Mouse (Mus musculus): Measurements from ENCODE around the gene Isca1. TPM values are rescaled to one million over a fixed set of nuclear protein-coding genes. Genes with fewer than 3 reads are reported as not detected.

The Isca1 gene
- total and polyA plus RNA-seq, 2 experiments from 2014 or later, result 92.8 to 167 TPM

- Histone ChIP-seq H3K4me3 (ENCODE audit: low read length) (no peak overlapping the region), H3K9me3 (ENCODE audit: low read length) (no peaks in the 10 kb centered on the region), H3K9ac (replicated peaks; ENCODE audit: low read length) (no peak overlapping the region), H3K36me3 (ENCODE audit: insufficient read depth, low read length) (peaks cover 26% of the 10 kb centered on the region), H3K4me2 (ENCODE audit: low read depth, low read length) (no peak overlapping the region), H3K27ac (no peak overlapping the region), H3K27me3 (ENCODE audit: insufficient read depth, low read length) (no peaks in the 10 kb centered on the region), H3K4me1 (ENCODE audit: insufficient read depth, low read length) (0 out of 2 replicates have a peak, but pooled peaks cover 5% of the 10 kb centered on the region)
- 95% methylated on average over 7 of the region's 7 CpGs for WGBS
- ATAC-seq (no peak), DNase-seq (ENCODE audit: low spot score) (no peak)
- TF ChIP-seq CTCF (IDR thresholded peaks at IDR 0.05; ENCODE audit: low read depth), result no peak
These were observed 6.8 kb downstream of the Isca1 start for GRCm38 (mm10) chr13:59762791-59763190.

DNA sequence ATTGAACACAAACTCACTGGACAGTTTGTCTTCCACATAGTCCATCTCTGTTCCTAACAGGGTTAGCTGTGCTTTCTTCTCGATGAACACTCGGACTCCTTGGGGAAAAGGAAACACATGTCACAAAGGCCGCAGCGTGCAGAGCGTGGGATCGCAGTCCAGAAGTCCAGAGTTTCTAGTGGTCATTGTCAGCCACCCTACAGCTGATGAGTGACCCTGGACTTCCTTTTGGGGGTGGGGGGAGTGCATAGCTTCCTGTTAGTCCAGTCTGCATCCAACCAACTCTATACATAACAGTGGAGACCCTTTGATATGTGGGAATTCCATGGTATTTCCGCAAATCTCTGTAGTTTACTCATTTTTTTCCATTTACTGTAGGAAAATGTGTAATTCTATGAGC, 12.7 kb downstream of the Isca1 start:
- no peak for TF ChIP-seq CTCF (IDR thresholded peaks at IDR 0.05; ENCODE audit: low read depth)

GRCm38 (mm10) chr13:59750310-59750709, 19.3 kb downstream of the Isca1 start:
- Histone ChIP-seq H3K4me1 (ENCODE audit: insufficient read depth, low read length) (no peaks in the 10 kb centered on the region), H3K36me3 (ENCODE audit: insufficient read depth, low read length) (peaks cover 10% of the 10 kb centered on the region; the same call in 1 of the 2 replicates), H3K9me3 (ENCODE audit: low read length) (no peaks in the 10 kb centered on the region), H3K9ac (replicated peaks; ENCODE audit: low read length) (no peak overlapping the region), H3K27me3 (ENCODE audit: insufficient read depth, low read length) (no peaks in the 10 kb centered on the region), H3K27ac (no peak overlapping the region), H3K4me3 (ENCODE audit: low read length) (no peak overlapping the region), H3K4me2 (ENCODE audit: low read depth, low read length) (no peak overlapping the region)
- DNase-seq (ENCODE audit: low spot score) (no peak), ATAC-seq (no peak)
- 87% methylated on average over 12 of the region's 12 CpGs for WGBS
- TF ChIP-seq CTCF (IDR thresholded peaks at IDR 0.05; ENCODE audit: low read depth), result no peak

More for the DNA sequence above, 12.7 kb downstream of the Isca1 start:
- no peak overlapping the region for H3K9ac ChIP-seq (replicated peaks; ENCODE audit: low read length)
- H3K4me3 ChIP-seq (ENCODE audit: low read length), result no peak overlapping the region
- no peaks in the 10 kb centered on the region for H3K4me1 ChIP-seq (ENCODE audit: insufficient read depth, low read length)
- no peak overlapping the region for H3K27ac ChIP-seq
- no peaks in the 10 kb centered on the region for H3K27me3 ChIP-seq (ENCODE audit: insufficient read depth, low read length)
- H3K9me3 ChIP-seq (ENCODE audit: low read length), result no peaks in the 10 kb centered on the region
- WGBS, result 93% methylated on average over 7 of the region's 7 CpGs
- no peak overlapping the region for H3K4me2 ChIP-seq (ENCODE audit: low read depth, low read length)
- DNase-seq (ENCODE audit: low spot score) (no peak), ATAC-seq (no peak)
- peaks cover 34% of the 10 kb centered on the region for H3K36me3 ChIP-seq (ENCODE audit: insufficient read depth, low read length)

DNA sequence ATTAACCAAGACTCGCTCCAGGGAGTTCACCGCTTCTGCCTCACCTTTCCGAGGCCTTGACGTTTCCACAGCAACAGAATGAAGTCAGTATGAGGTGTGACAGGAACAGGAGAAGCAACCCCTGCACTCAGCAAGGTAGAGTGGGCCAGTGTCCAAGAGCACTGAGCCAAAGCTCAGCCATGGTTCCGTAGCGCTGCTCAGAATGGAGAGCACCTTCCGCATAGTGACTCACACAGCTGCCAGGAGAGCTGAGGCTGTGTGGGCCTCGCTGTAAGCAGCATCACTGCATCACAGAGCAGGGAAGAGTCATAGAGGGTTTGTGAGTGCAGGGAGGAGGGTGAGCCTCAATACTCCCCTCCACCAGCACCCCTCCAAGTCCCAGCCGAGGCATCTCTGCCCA, 22.9 kb downstream of the Isca1 start, which contains the start of gene 1700014D04Rik:
1700014D04Rik (minus strand) TSS at position 42 of the 400 bp plus-strand sequence.
- H3K4me3 ChIP-seq (ENCODE audit: low read length), result no peak within 1 kb of the TSS
- DNase-seq (ENCODE audit: low spot score), result no peak
- H3K27ac ChIP-seq, result no peak within 1 kb of the TSS
- H3K4me2 ChIP-seq (ENCODE audit: low read depth, low read length), result no peak within 1 kb of the TSS
- H3K36me3 ChIP-seq (ENCODE audit: insufficient read depth, low read length), result no peaks in the 10 kb centered on the region
- no peaks in the 10 kb centered on the region for H3K9me3 ChIP-seq (ENCODE audit: low read length)
- H3K9ac ChIP-seq (replicated peaks; ENCODE audit: low read length), result no peak within 1 kb of the TSS
- WGBS, result 75% methylated on average over 9 of the region's 9 CpGs
- no peaks in the 10 kb centered on the region for H3K4me1 ChIP-seq (ENCODE audit: insufficient read depth, low read length)
- no peaks in the 10 kb centered on the region for H3K27me3 ChIP-seq (ENCODE audit: insufficient read depth, low read length)
- TF ChIP-seq CTCF (IDR thresholded peaks at IDR 0.05; ENCODE audit: low read depth), result no peak
- ATAC-seq, result peak; percentile 67

DNA sequence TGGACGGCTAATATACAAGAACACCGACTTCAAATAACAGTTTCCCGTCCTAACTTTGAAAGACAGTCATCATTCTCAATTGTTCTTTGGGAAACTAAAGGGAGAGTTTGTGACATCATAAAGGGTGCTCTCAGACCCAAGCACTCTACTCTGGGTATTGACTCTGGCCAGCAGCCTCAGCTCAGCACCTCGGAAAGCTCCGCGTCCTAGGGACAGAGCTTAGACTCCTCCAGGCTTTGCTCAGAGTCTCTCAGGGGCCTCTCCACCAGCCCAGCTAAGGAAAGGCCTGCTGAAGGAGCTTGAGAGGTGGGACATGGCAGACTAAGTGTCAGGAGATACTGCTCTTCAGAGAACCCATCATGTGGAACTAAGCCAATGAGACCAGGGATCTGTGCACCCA, 23.4 kb downstream of the Isca1 start:
- Histone ChIP-seq H3K4me3 (ENCODE audit: low read length) (no peak overlapping the region), H3K9ac (replicated peaks; ENCODE audit: low read length) (no peak overlapping the region), H3K27ac (no peak overlapping the region), H3K4me1 (ENCODE audit: insufficient read depth, low read length) (no peaks in the 10 kb centered on the region), H3K9me3 (ENCODE audit: low read length) (no peaks in the 10 kb centered on the region), H3K4me2 (ENCODE audit: low read depth, low read length) (no peak overlapping the region), H3K36me3 (ENCODE audit: insufficient read depth, low read length) (no peaks in the 10 kb centered on the region), H3K27me3 (ENCODE audit: insufficient read depth, low read length) (no peaks in the 10 kb centered on the region)
- ATAC-seq, result no peak
- 85% methylated on average over 5 of the region's 6 CpGs for WGBS
- DNase-seq (ENCODE audit: low spot score), result no peak
- TF ChIP-seq CTCF (IDR thresholded peaks at IDR 0.05; ENCODE audit: low read depth), result no peak

DNA sequence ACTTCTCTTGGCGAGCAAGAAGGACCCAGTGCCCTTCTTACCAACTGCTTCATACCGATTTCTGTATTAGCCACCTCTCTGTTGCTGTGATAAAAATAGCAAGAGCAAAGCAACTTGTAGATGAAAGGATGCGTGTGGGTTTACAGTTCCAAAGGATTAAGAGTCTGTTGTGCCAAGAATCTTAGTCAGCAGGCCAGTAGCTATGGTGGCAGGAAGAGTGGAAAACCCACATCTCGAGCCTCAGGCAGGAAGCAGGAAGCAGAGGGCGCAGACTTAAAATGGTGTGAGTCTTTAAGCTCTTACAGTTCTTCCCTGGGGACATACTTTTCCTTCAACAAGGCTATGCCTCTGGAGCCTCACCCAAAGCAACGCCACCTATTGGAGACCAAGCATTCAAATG, 24.1 kb downstream of the Isca1 start:
- Histone ChIP-seq H3K4me2 (ENCODE audit: low read depth, low read length) (no peak overlapping the region), H3K27ac (no peak overlapping the region), H3K36me3 (ENCODE audit: insufficient read depth, low read length) (no peaks in the 10 kb centered on the region), H3K27me3 (ENCODE audit: insufficient read depth, low read length) (no peaks in the 10 kb centered on the region), H3K9ac (replicated peaks; ENCODE audit: low read length) (no peak overlapping the region), H3K9me3 (ENCODE audit: low read length) (no peaks in the 10 kb centered on the region), H3K4me3 (ENCODE audit: low read length) (no peak overlapping the region), H3K4me1 (ENCODE audit: insufficient read depth, low read length) (no peaks in the 10 kb centered on the region)
- WGBS, result 89% methylated on average over 6 of the region's 6 CpGs
- no peak for ATAC-seq
- no peak for DNase-seq (ENCODE audit: low spot score)
- TF ChIP-seq CTCF (IDR thresholded peaks at IDR 0.05; ENCODE audit: low read depth), result no peak

- WGBS, result 81% methylated on average over 10 of the region's 10 CpGs
- H3K9ac ChIP-seq (replicated peaks; ENCODE audit: low read length), result no peak overlapping the region
- H3K9me3 ChIP-seq (ENCODE audit: low read length), result no peaks in the 10 kb centered on the region
- peak; percentile 47 for TF ChIP-seq CTCF (IDR thresholded peaks at IDR 0.05; ENCODE audit: low read depth)
- no peaks in the 10 kb centered on the region for H3K27me3 ChIP-seq (ENCODE audit: insufficient read depth, low read length)
- H3K27ac ChIP-seq, result no peak overlapping the region
- DNase-seq (ENCODE audit: low spot score) (no peak), ATAC-seq (no peak)
- H3K4me2 ChIP-seq (ENCODE audit: low read depth, low read length), result no peak overlapping the region
- no peak overlapping the region for H3K4me3 ChIP-seq (ENCODE audit: low read length)
- no peaks in the 10 kb centered on the region for H3K4me1 ChIP-seq (ENCODE audit: insufficient read depth, low read length)
- H3K36me3 ChIP-seq (ENCODE audit: insufficient read depth, low read length), result no peaks in the 10 kb centered on the region
These were observed 27.9 kb downstream of the Isca1 start for GRCm38 (mm10) chr13:59741697-59742096.
